Mouse (Mus musculus): ENCODE data around the gene Cacna2d3.

The Cacna2d3 gene

GRCm38 (mm10) chr14:29015896-29016295 is 705.8 kb downstream of the Cacna2d3 start:
- DNase-seq (ENCODE audit: low read depth, low spot score), result no peak

GRCm38 (mm10) chr14:29014680-29015079 is 707.0 kb downstream of the Cacna2d3 start:
- DNase-seq (ENCODE audit: low read depth, low spot score), result no peak

- no peak for DNase-seq (ENCODE audit: low read depth, low spot score)
Observed at GRCm38 (mm10) chr14:29013161-29013560, 708.5 kb downstream of the Cacna2d3 start.

- no peak for DNase-seq (ENCODE audit: low read depth, low spot score)
Observed at GRCm38 (mm10) chr14:29009644-29010043, 712.0 kb downstream of the Cacna2d3 start.

- DNase-seq (ENCODE audit: low read depth, low spot score), result no peak
Observed at GRCm38 (mm10) chr14:29005228-29005840, 716.3 kb downstream of the Cacna2d3 start.

GRCm38 (mm10) chr14:28996569-28996968 is 725.1 kb downstream of the Cacna2d3 start:
- no peak for DNase-seq (ENCODE audit: low read depth, low spot score)

GRCm38 (mm10) chr14:28988211-28988900 is 733.3 kb downstream of the Cacna2d3 start:
- DNase-seq (ENCODE audit: low read depth, low spot score), result no peak

- no peak for DNase-seq (ENCODE audit: low read depth, low spot score)
Observed at GRCm38 (mm10) chr14:28984276-28984675, 737.4 kb downstream of the Cacna2d3 start.

GRCm38 (mm10) chr14:28980482-28980881 is 741.2 kb downstream of the Cacna2d3 start:
- DNase-seq (ENCODE audit: low read depth, low spot score), result no peak

GRCm38 (mm10) chr14:28979230-28979629 is 742.4 kb downstream of the Cacna2d3 start:
- DNase-seq (ENCODE audit: low read depth, low spot score), result no peak

- DNase-seq (ENCODE audit: low read depth, low spot score), result no peak
Observed at GRCm38 (mm10) chr14:28972620-28973019, 749.0 kb downstream of the Cacna2d3 start.

- no peak for DNase-seq (ENCODE audit: low read depth, low spot score)
Observed at GRCm38 (mm10) chr14:28969247-28969646, 752.4 kb downstream of the Cacna2d3 start.

GRCm38 (mm10) chr14:28966881-28967280 is 754.8 kb downstream of the Cacna2d3 start:
- DNase-seq (ENCODE audit: low read depth, low spot score), result no peak

- DNase-seq (ENCODE audit: low read depth, low spot score), result no peak
Observed at GRCm38 (mm10) chr14:28961379-28961778, 760.3 kb downstream of the Cacna2d3 start.

GRCm38 (mm10) chr14:28959042-28959441 is 762.6 kb downstream of the Cacna2d3 start:
- no peak for DNase-seq (ENCODE audit: low read depth, low spot score)

GRCm38 (mm10) chr14:28958131-28959015 is 763.3 kb downstream of the Cacna2d3 start:
- no peak for DNase-seq (ENCODE audit: low read depth, low spot score)

GRCm38 (mm10) chr14:28955181-28955580 is 766.5 kb downstream of the Cacna2d3 start:
- no peak for DNase-seq (ENCODE audit: low read depth, low spot score)

GRCm38 (mm10) chr14:28954588-28954987 is 767.1 kb downstream of the Cacna2d3 start:
- no peak for DNase-seq (ENCODE audit: low read depth, low spot score)

- no peak for DNase-seq (ENCODE audit: low read depth, low spot score)
Observed at GRCm38 (mm10) chr14:28954086-28954485, 767.6 kb downstream of the Cacna2d3 start.

GRCm38 (mm10) chr14:28953409-28953808 is 768.3 kb downstream of the Cacna2d3 start:
- DNase-seq (ENCODE audit: low read depth, low spot score), result no peak

- DNase-seq (ENCODE audit: low read depth, low spot score), result no peak
Observed at GRCm38 (mm10) chr14:28950499-28950898, 771.2 kb downstream of the Cacna2d3 start.

- no peak for DNase-seq (ENCODE audit: low read depth, low spot score)
Observed at GRCm38 (mm10) chr14:28949785-28950184, 771.9 kb downstream of the Cacna2d3 start.

Data from CD4-positive helper T cell, adult 2 months (primary cell).